Mouse (Mus musculus) heart, adult 8-10 months (tissue): ENCODE measurements around the gene Trappc10. TPM values are rescaled to one million over a fixed set of nuclear protein-coding genes. Genes with fewer than 3 reads are reported as not detected.
A peak's percentile ranks its signal among the peaks of the same experiment; 100 is the strongest.

Source experiments
- DNase-seq: peaks from one replicate; pipeline ENCODE4 v3.0.0; 2022; ENCODE audit warnings: low spot score
- total RNA-seq, 4 experiments: library from RNA; stranded (reverse); gene quantifications; 2 replicates each; pipeline ENCODE4 v1.2.4; 2022

Gene Trappc10
- total RNA-seq, 4 experiments from 2014 or later: 43.6 to 62.3 (median 52.9) TPM

GRCm38 (mm10) chr10:78258142-78258675 is 13.8 kb upstream of the Trappc10 start:
- no peak for DNase-seq

- DNase-seq: peak; percentile 57
These were observed 11.2 kb upstream of the Trappc10 start for GRCm38 (mm10) chr10:78255646-78256059.

GRCm38 (mm10) chr10:78247206-78247605 is 2.8 kb upstream of the Trappc10 start:
- no peak for DNase-seq

GRCm38 (mm10) chr10:78246725-78247124 is 2.3 kb upstream of the Trappc10 start:
- DNase-seq: no peak

GRCm38 (mm10) chr10:78245225-78245547 is 745 bp upstream of the Trappc10 start:
- no peak for DNase-seq

GRCm38 (mm10) chr10:78244058-78244437 is 393 bp downstream of the Trappc10 start:
- peak; percentile 11 for DNase-seq

- DNase-seq: no peak
These were observed 5.5 kb downstream of the Trappc10 start for GRCm38 (mm10) chr10:78238926-78239325.

- DNase-seq: no peak
These were observed 6.1 kb downstream of the Trappc10 start for GRCm38 (mm10) chr10:78238297-78238696.

GRCm38 (mm10) chr10:78237809-78238208 is 6.6 kb downstream of the Trappc10 start:
- DNase-seq: no peak

- DNase-seq: no peak
These were observed 7.4 kb downstream of the Trappc10 start for GRCm38 (mm10) chr10:78236885-78237629.

GRCm38 (mm10) chr10:78233756-78234155 is 10.7 kb downstream of the Trappc10 start:
- no peak for DNase-seq

GRCm38 (mm10) chr10:78233161-78233560 is 11.3 kb downstream of the Trappc10 start:
- DNase-seq: no peak

- DNase-seq: no peak
These were observed 12.0 kb downstream of the Trappc10 start for GRCm38 (mm10) chr10:78232301-78232980.

GRCm38 (mm10) chr10:78228560-78228928 is 15.9 kb downstream of the Trappc10 start:
- no peak for DNase-seq

GRCm38 (mm10) chr10:78227875-78228559 is 16.4 kb downstream of the Trappc10 start:
- peak; percentile 67 for DNase-seq

GRCm38 (mm10) chr10:78224136-78224535 is 20.3 kb downstream of the Trappc10 start:
- no peak for DNase-seq

GRCm38 (mm10) chr10:78222908-78223307 is 21.5 kb downstream of the Trappc10 start:
- no peak for DNase-seq

GRCm38 (mm10) chr10:78221315-78221714 is 23.1 kb downstream of the Trappc10 start:
- DNase-seq: no peak

GRCm38 (mm10) chr10:78219528-78219927 is 24.9 kb downstream of the Trappc10 start:
- no peak for DNase-seq

- DNase-seq: no peak
These were observed 25.9 kb downstream of the Trappc10 start for GRCm38 (mm10) chr10:78218576-78218975.

GRCm38 (mm10) chr10:78216376-78217083 is 27.9 kb downstream of the Trappc10 start:
- no peak for DNase-seq

GRCm38 (mm10) chr10:78214371-78214770 is 30.1 kb downstream of the Trappc10 start:
- DNase-seq: no peak
